Mouse (Mus musculus): ENCODE measurements around the gene Lsm4. TPM values are rescaled to one million over a fixed set of nuclear protein-coding genes. Genes with fewer than 3 reads are reported as not detected.

Gene Lsm4
- polyA plus RNA-seq, 1 experiment from 2014 or later = 197 TPM

GRCm38 (mm10) chr8:70657214-70657613, 15.8 kb upstream of the Lsm4 start:
- ATAC-seq (ENCODE audit: low FRiP score) (no peak), DNase-seq (ENCODE audit: low spot score) (no peak)
- Histone ChIP-seq H3K9me3 (ENCODE audit: control insufficient read depth, low read length) (no peaks in the 10 kb centered on the region), H3K4me3 (replicated peaks; ENCODE audit: low read length) (no peak overlapping the region), H3K27me3 (ENCODE audit: control insufficient read depth, insufficient read depth, low read length) (no peaks in the 10 kb centered on the region), H3K9ac (0 out of 2 replicates have a peak overlapping the region, but pooled peaks have one; percentile 84), H3K27ac (peak overlapping the region; percentile 83), H3K36me3 (replicated peaks; ENCODE audit: control insufficient read depth, insufficient read depth) (peaks cover 2% of the 10 kb centered on the region; the same call in 1 of the 2 replicates), H3K4me1 (replicated peaks; ENCODE audit: control insufficient read depth, insufficient read depth, low read length) (peaks cover 16% of the 10 kb centered on the region), H3K4me2 (replicated peaks) (peak overlapping the region; percentile 95)
- 86% methylated on average over 3 of the region's 3 CpGs for WGBS

GRCm38 (mm10) chr8:70657739-70658138, 15.3 kb upstream of the Lsm4 start:
- Histone ChIP-seq H3K36me3 (replicated peaks; ENCODE audit: control insufficient read depth, insufficient read depth) (no peaks in the 10 kb centered on the region; the same call in 1 of the 2 replicates), H3K27ac (peak overlapping the region; percentile 83), H3K9ac (peak overlapping the region; percentile 84), H3K9me3 (ENCODE audit: control insufficient read depth, low read length) (no peaks in the 10 kb centered on the region), H3K27me3 (ENCODE audit: control insufficient read depth, insufficient read depth, low read length) (no peaks in the 10 kb centered on the region), H3K4me1 (replicated peaks; ENCODE audit: control insufficient read depth, insufficient read depth, low read length) (peaks cover 16% of the 10 kb centered on the region), H3K4me3 (replicated peaks; ENCODE audit: low read length) (peak overlapping the region; percentile 87), H3K4me2 (replicated peaks) (peak overlapping the region; percentile 95)
- DNase-seq (ENCODE audit: low spot score) = no peak
- ATAC-seq (ENCODE audit: low FRiP score) = no peak
- WGBS = 70% methylated on average over 2 of the region's 2 CpGs

- Histone ChIP-seq H3K4me3 (replicated peaks; ENCODE audit: low read length) (peak overlapping the region; percentile 87), H3K4me2 (replicated peaks) (peak overlapping the region; percentile 95), H3K27ac (peak overlapping the region; percentile 83), H3K36me3 (replicated peaks; ENCODE audit: control insufficient read depth, insufficient read depth) (no peaks in the 10 kb centered on the region; the same call in 1 of the 2 replicates), H3K9me3 (ENCODE audit: control insufficient read depth, low read length) (no peaks in the 10 kb centered on the region), H3K4me1 (replicated peaks; ENCODE audit: control insufficient read depth, insufficient read depth, low read length) (peaks cover 16% of the 10 kb centered on the region), H3K27me3 (ENCODE audit: control insufficient read depth, insufficient read depth, low read length) (no peaks in the 10 kb centered on the region), H3K9ac (peak overlapping the region; percentile 84)
- DNase-seq (ENCODE audit: low spot score) (no peak), ATAC-seq (ENCODE audit: low FRiP score) (peak; percentile 3; the same call in 1 of the 2 replicates)
- 1% methylated on average over 31 of the region's 31 CpGs for WGBS
Observed at GRCm38 (mm10) chr8:70658897-70659603, 14.0 kb upstream of the Lsm4 start.

- WGBS = 2% methylated on average over 33 of the region's 44 CpGs
Observed at GRCm38 (mm10) chr8:70659604-70660272, 13.3 kb upstream of the Lsm4 start.

GRCm38 (mm10) chr8:70660273-70660725, 12.7 kb upstream of the Lsm4 start, which contains the start of gene Pgpep1:
Pgpep1 (minus strand) TSS chr8:70660388.
- H3K36me3 ChIP-seq (replicated peaks; ENCODE audit: control insufficient read depth, insufficient read depth) = no peaks in the 10 kb centered on the region
- peak within 1 kb of the TSS; percentile 87 for H3K4me3 ChIP-seq (replicated peaks; ENCODE audit: low read length)
- ATAC-seq (ENCODE audit: low FRiP score) (no peak; the same call in none of the 2 replicates), DNase-seq (ENCODE audit: low spot score) (no peak)
- 5% methylated on average over 14 of the region's 14 CpGs for WGBS
- H3K4me2 ChIP-seq (replicated peaks) = peak within 1 kb of the TSS; percentile 95
- H3K4me1 ChIP-seq (replicated peaks; ENCODE audit: control insufficient read depth, insufficient read depth, low read length) = peaks cover 16% of the 10 kb centered on the region
- no peaks in the 10 kb centered on the region for H3K27me3 ChIP-seq (ENCODE audit: control insufficient read depth, insufficient read depth, low read length)
- H3K27ac ChIP-seq = peak within 1 kb of the TSS; percentile 83
- H3K9ac ChIP-seq = peak within 1 kb of the TSS; percentile 84
- no peaks in the 10 kb centered on the region for H3K9me3 ChIP-seq (ENCODE audit: control insufficient read depth, low read length)

More at GRCm38 (mm10) chr8:70659604-70660272, 13.3 kb upstream of the Lsm4 start:
- H3K27ac ChIP-seq = peak overlapping the region; percentile 83
- no peaks in the 10 kb centered on the region for H3K9me3 ChIP-seq (ENCODE audit: control insufficient read depth, low read length)
- H3K36me3 ChIP-seq (replicated peaks; ENCODE audit: control insufficient read depth, insufficient read depth) = no peaks in the 10 kb centered on the region; the same call in 1 of the 2 replicates
- peak; percentile 88 for ATAC-seq (ENCODE audit: low FRiP score)
- peak overlapping the region; percentile 84 for H3K9ac ChIP-seq
- H3K4me2 ChIP-seq (replicated peaks) = peak overlapping the region; percentile 95
- peaks cover 16% of the 10 kb centered on the region for H3K4me1 ChIP-seq (replicated peaks; ENCODE audit: control insufficient read depth, insufficient read depth, low read length)
- peak overlapping the region; percentile 87 for H3K4me3 ChIP-seq (replicated peaks; ENCODE audit: low read length)
- peak; percentile 80 for DNase-seq (ENCODE audit: low spot score)
- no peaks in the 10 kb centered on the region for H3K27me3 ChIP-seq (ENCODE audit: control insufficient read depth, insufficient read depth, low read length)

GRCm38 (mm10) chr8:70663691-70664090, 9.4 kb upstream of the Lsm4 start:
- Histone ChIP-seq H3K4me2 (replicated peaks) (no peak overlapping the region), H3K9me3 (ENCODE audit: control insufficient read depth, low read length) (no peaks in the 10 kb centered on the region), H3K4me3 (replicated peaks; ENCODE audit: low read length) (no peak overlapping the region), H3K9ac (no peak overlapping the region), H3K4me1 (replicated peaks; ENCODE audit: control insufficient read depth, insufficient read depth, low read length) (peaks cover 13% of the 10 kb centered on the region), H3K27me3 (ENCODE audit: control insufficient read depth, insufficient read depth, low read length) (no peaks in the 10 kb centered on the region), H3K27ac (peak overlapping the region; percentile 43), H3K36me3 (replicated peaks; ENCODE audit: control insufficient read depth, insufficient read depth) (no peaks in the 10 kb centered on the region)
- 26% methylated on average over 4 of the region's 4 CpGs for WGBS
- ATAC-seq (ENCODE audit: low FRiP score) (no peak), DNase-seq (ENCODE audit: low spot score) (no peak)

GRCm38 (mm10) chr8:70664631-70665030, 8.4 kb upstream of the Lsm4 start:
- DNase-seq (ENCODE audit: low spot score) = no peak
- H3K27me3 ChIP-seq (ENCODE audit: control insufficient read depth, insufficient read depth, low read length) = no peaks in the 10 kb centered on the region
- 84% methylated on average over 3 of the region's 3 CpGs for WGBS
- no peak overlapping the region for H3K4me3 ChIP-seq (replicated peaks; ENCODE audit: low read length)
- H3K9me3 ChIP-seq (ENCODE audit: control insufficient read depth, low read length) = no peaks in the 10 kb centered on the region
- no peaks in the 10 kb centered on the region for H3K36me3 ChIP-seq (replicated peaks; ENCODE audit: control insufficient read depth, insufficient read depth)
- H3K4me1 ChIP-seq (replicated peaks; ENCODE audit: control insufficient read depth, insufficient read depth, low read length) = peaks cover 8% of the 10 kb centered on the region; the same call in 1 of the 2 replicates
- H3K4me2 ChIP-seq (replicated peaks) = no peak overlapping the region
- H3K27ac ChIP-seq = no peak overlapping the region
- no peak overlapping the region for H3K9ac ChIP-seq
- ATAC-seq (ENCODE audit: low FRiP score) = no peak

GRCm38 (mm10) chr8:70665599-70665998, 7.4 kb upstream of the Lsm4 start:
- Histone ChIP-seq H3K27ac (no peak overlapping the region), H3K36me3 (replicated peaks; ENCODE audit: control insufficient read depth, insufficient read depth) (no peaks in the 10 kb centered on the region), H3K4me3 (replicated peaks; ENCODE audit: low read length) (no peak overlapping the region), H3K9ac (no peak overlapping the region), H3K27me3 (ENCODE audit: control insufficient read depth, insufficient read depth, low read length) (no peaks in the 10 kb centered on the region), H3K9me3 (ENCODE audit: control insufficient read depth, low read length) (no peaks in the 10 kb centered on the region), H3K4me2 (replicated peaks) (no peak overlapping the region), H3K4me1 (replicated peaks; ENCODE audit: control insufficient read depth, insufficient read depth, low read length) (no peaks in the 10 kb centered on the region)
- 69% methylated on average over 2 of the region's 2 CpGs for WGBS
- ATAC-seq (ENCODE audit: low FRiP score) (no peak), DNase-seq (ENCODE audit: low spot score) (no peak)

- Histone ChIP-seq H3K36me3 (replicated peaks; ENCODE audit: control insufficient read depth, insufficient read depth) (no peaks in the 10 kb centered on the region), H3K4me3 (replicated peaks; ENCODE audit: low read length) (no peak overlapping the region), H3K9me3 (ENCODE audit: control insufficient read depth, low read length) (no peaks in the 10 kb centered on the region), H3K9ac (no peak overlapping the region), H3K27ac (no peak overlapping the region), H3K4me2 (replicated peaks) (no peak overlapping the region), H3K27me3 (ENCODE audit: control insufficient read depth, insufficient read depth, low read length) (no peaks in the 10 kb centered on the region), H3K4me1 (replicated peaks; ENCODE audit: control insufficient read depth, insufficient read depth, low read length) (no peaks in the 10 kb centered on the region)
- 65% methylated on average over 5 of the region's 5 CpGs for WGBS
- ATAC-seq (ENCODE audit: low FRiP score) (peak; percentile 38; the same call in 1 of the 2 replicates), DNase-seq (ENCODE audit: low spot score) (no peak)
Observed at GRCm38 (mm10) chr8:70667071-70667470, 6.0 kb upstream of the Lsm4 start.

All from hindbrain, embryonic 14.5 days (tissue).